13 mouse cellular contexts compared by ENCODE assay signal in genomic region chr3:29135176-29136064, GRCm38 (mm10). TPM values are rescaled to one million over a fixed set of nuclear protein-coding genes. Genes with fewer than 3 reads are reported as not detected.
DNase-seq lines count a peak whose midpoint lies in the region; ATAC-seq and TF ChIP-seq lines count a peak whose summit lies in the region.
"Had no signal": no experiment of that assay in that cellular context is flagged by ENCODE, and none has a peak within 500 bp of the region (broad histone marks: within the 10 kb centered on the region; RNA-seq: fewer than 3 reads in every experiment).

No protein-coding gene starts in this region.

- no peak for TF ChIP-seq CTCF in left cerebral cortex, adult 2 months (IDR thresholded peaks at IDR 0.05)

- H3K9me3 ChIP-seq in hindbrain, embryonic 11.5 days (ENCODE audit: control insufficient read depth, low read length), result no peaks in the 10 kb centered on the region
- no peaks in the 10 kb centered on the region for H3K9me3 ChIP-seq in neural tube, embryonic 12.5 days
- H3K9me3 ChIP-seq: heart, embryonic 15.5 days; liver, embryonic 15.5 days had no signal

- no peak overlapping the region for H3K9ac ChIP-seq in hindbrain, embryonic 11.5 days (ENCODE audit: low read depth, low read length)
- H3K9ac ChIP-seq in neural tube, embryonic 12.5 days, result no peak overlapping the region
- H3K9ac ChIP-seq: heart, embryonic 15.5 days; liver, embryonic 15.5 days had no signal

- intact Hi-C loops in left cerebral cortex, adult 2 months (cut with DNase I), result no loop called here
- intact Hi-C loops in left cerebral cortex, postnatal 36 days (cut with DNase I), result no loop called here

- DNase-seq in left cerebral cortex, adult 2 months (ENCODE audit: extremely low spot score in 1 of 2, low spot score in 2 of 2), result no peak
- DNase-seq in left cerebral cortex, postnatal 36 days (ENCODE audit: low spot score in 2 of 2), result no peak
- peak; percentile 13 for DNase-seq in embryo, embryonic 9.5 days (ENCODE audit: extremely low spot score)
- DNase-seq in hindbrain, embryonic 11.5 days (ENCODE audit: low spot score), result peak; percentile 50
- DNase-seq in ovary, postnatal 10 days (ENCODE audit: low spot score), result no peak
- DNase-seq in urinary bladder, adult 18-20 months (ENCODE audit: low spot score in 2 of 2), result no peak
- DNase-seq in cerebellum, postnatal 4 days (ENCODE audit: low spot score in 2 of 2), result no peak
- DNase-seq: kidney, adult 11 months had no signal

- WGBS in hindbrain, embryonic 11.5 days, result 17% methylated on average over 9 of the region's 9 CpGs
- WGBS in neural tube, embryonic 12.5 days, result 15% methylated on average over 9 of the region's 9 CpGs

- peak; percentile 81 for ATAC-seq in hindbrain, embryonic 11.5 days (ENCODE audit: low FRiP score)
- peak; percentile 90 for ATAC-seq in neural tube, embryonic 12.5 days (ENCODE audit: low FRiP score, low read depth)

- peaks cover 7% of the 10 kb centered on the region for H3K4me1 ChIP-seq in hindbrain, embryonic 11.5 days (replicated peaks; ENCODE audit: control insufficient read depth, insufficient read depth, low read length)
- H3K4me1 ChIP-seq in neural tube, embryonic 12.5 days, result peaks cover 32% of the 10 kb centered on the region
- H3K4me1 ChIP-seq: heart, embryonic 15.5 days; liver, embryonic 15.5 days had no signal

- no peak overlapping the region for H3K4me3 ChIP-seq in left cerebral cortex, adult 2 months
- no peak overlapping the region for H3K4me3 ChIP-seq in hindbrain, embryonic 11.5 days (ENCODE audit: low read depth, low read length)
- H3K4me3 ChIP-seq in neural tube, embryonic 12.5 days, result no peak overlapping the region
- H3K4me3 ChIP-seq: heart, embryonic 15.5 days; liver, embryonic 15.5 days had no signal

- H3K36me3 ChIP-seq in hindbrain, embryonic 11.5 days (ENCODE audit: control insufficient read depth, insufficient read depth, low read length), result no peaks in the 10 kb centered on the region
- no peaks in the 10 kb centered on the region for H3K36me3 ChIP-seq in neural tube, embryonic 12.5 days
- H3K36me3 ChIP-seq: heart, embryonic 15.5 days; liver, embryonic 15.5 days had no signal

- no peak overlapping the region for H3K4me2 ChIP-seq in hindbrain, embryonic 11.5 days (replicated peaks; ENCODE audit: low read depth, low read length)
- H3K4me2 ChIP-seq in neural tube, embryonic 12.5 days (replicated peaks), result peak overlapping the region; percentile 45
- H3K4me2 ChIP-seq: heart, embryonic 15.5 days; liver, embryonic 15.5 days had no signal

- H3K27ac ChIP-seq in left cerebral cortex, adult 2 months, result 0 out of 2 replicates have a peak overlapping the region, but pooled peaks have one; percentile 6
- peak overlapping the region; percentile 13; the same call in 1 of the 2 replicates for H3K27ac ChIP-seq in hindbrain, embryonic 11.5 days (ENCODE audit: low read depth, low read length)
- H3K27ac ChIP-seq in neural tube, embryonic 12.5 days, result no peak overlapping the region
- H3K27ac ChIP-seq: heart, embryonic 15.5 days; liver, embryonic 15.5 days; stomach, postnatal 0 days had no signal

- H3K27me3 ChIP-seq in hindbrain, embryonic 11.5 days (ENCODE audit: control insufficient read depth, insufficient read depth, low read length), result no peaks in the 10 kb centered on the region
- no peaks in the 10 kb centered on the region for H3K27me3 ChIP-seq in neural tube, embryonic 12.5 days (replicated peaks)
- H3K27me3 ChIP-seq: heart, embryonic 15.5 days; liver, embryonic 15.5 days had no signal

RNA-seq across cellular contexts. Expression of gene Egfem1, which starts 53.6 kb away (rescaled TPM):
- total RNA-seq in left cerebral cortex, adult 2 months (2021), result 10 to 100 TPM; 16.9 to 21.8 TPM
- total RNA-seq in left cerebral cortex, postnatal 36 days (2021), result 10 to 100 TPM; 14.9 to 22.1 TPM
- 3.6 and 4.5 TPM in 2 replicates for polyA plus RNA-seq in hindbrain, embryonic 11.5 days (2014; fragmentation: Nextera tagmentation; extraction: Ambion mirVana)
- 4.9 and 6.5 TPM in 2 replicates for polyA plus RNA-seq in neural tube, embryonic 12.5 days (2016; fragmentation: Nextera tagmentation; extraction: Ambion mirVana)
- total RNA-seq: gastrocnemius, adult 8-10 months had no signal

Comparison
In these comparisons a context has a peak if more than half of its experiments do, and no peak if none do; other contexts are left out.
1. DNase-seq: peak in embryo, embryonic 9.5 days (single experiment) and hindbrain, embryonic 11.5 days (single experiment); none in left cerebral cortex, adult 2 months (0 of 2), left cerebral cortex, postnatal 36 days (0 of 2), ovary, postnatal 10 days (single experiment), urinary bladder, adult 18-20 months (0 of 2) and cerebellum, postnatal 4 days (0 of 2).